Mouse (Mus musculus) forebrain, embryonic 15.5 days (tissue): ENCODE data around the gene Azi2. TPM values are rescaled to one million over a fixed set of nuclear protein-coding genes. Genes with fewer than 3 reads are reported as not detected.

ENCODE experiments used
- ATAC-seq: fragments of 200-750 bp; cut with Nextera tagmentation; replicated peaks from 2 replicates; pipeline ENCODE4 v1.8.0; 2017; ENCODE audit warnings: mild to moderate bottlenecking, moderate TSS enrichment, moderate library complexity
- H3K27ac ChIP-seq: fragments of 300-500 bp; sonication (generic); replicated peaks from 2 replicates; pipeline ENCODE4 v1.5.1; 2015; ENCODE audit warnings: mild to moderate bottlenecking, inconsistent platforms
- H3K27me3 ChIP-seq: fragments of 300-500 bp; sonication (generic); 2 replicates; pipeline ENCODE4 v1.6.1; 2015; ENCODE audit warnings: inconsistent platforms
- H3K36me3 ChIP-seq: fragments of 300-500 bp; sonication (generic); 2 replicates; pipeline ENCODE4 v1.6.1; 2015; ENCODE audit warnings: mild to moderate bottlenecking, inconsistent platforms
- H3K4me1 ChIP-seq: fragments of 300-500 bp; sonication (generic); 2 replicates; pipeline ENCODE4 v1.6.1; 2015; ENCODE audit warnings: inconsistent platforms
- H3K4me2 ChIP-seq: fragments of 300-500 bp; sonication (generic); replicated peaks from 2 replicates; pipeline ENCODE4 v1.6.1; 2015; ENCODE audit warnings: mild to moderate bottlenecking, inconsistent platforms
- H3K4me3 ChIP-seq: fragments of 300-500 bp; sonication (generic); 2 replicates; pipeline ENCODE4 v1.5.1; 2015; ENCODE audit warnings: mild to moderate bottlenecking, inconsistent platforms
- H3K9ac ChIP-seq: fragments of 300-500 bp; sonication (generic); replicated peaks from 2 replicates; pipeline ENCODE4 v1.6.1; 2015; ENCODE audit warnings: mild to moderate bottlenecking, inconsistent platforms
- H3K9me3 ChIP-seq: fragments of 300-500 bp; sonication (generic); 2 replicates; pipeline ENCODE4 v1.6.1; 2016; ENCODE audit warnings: inconsistent platforms
- WGBS: fragments of 180-500 bp; shearing (Covaris S2); methylation state at CpG from one replicate; pipeline ENCODE4 v1.1.7; 2015; ENCODE audit warnings: mixed read lengths; 5-methylcytosine and 5-hydroxymethylcytosine counted together
- polyA plus RNA-seq: library from polyadenylated mRNA; unstranded; fragments of >200 nt; fragmentation: Nextera tagmentation; extraction: Ambion mirVana; gene quantifications from 2 replicates; pipeline ENCODE4 v1.2.1, GENCODE M21; 2015

Azi2 gene
- polyA plus RNA-seq = 82.4 and 87.4 TPM in 2 replicates

DNA sequence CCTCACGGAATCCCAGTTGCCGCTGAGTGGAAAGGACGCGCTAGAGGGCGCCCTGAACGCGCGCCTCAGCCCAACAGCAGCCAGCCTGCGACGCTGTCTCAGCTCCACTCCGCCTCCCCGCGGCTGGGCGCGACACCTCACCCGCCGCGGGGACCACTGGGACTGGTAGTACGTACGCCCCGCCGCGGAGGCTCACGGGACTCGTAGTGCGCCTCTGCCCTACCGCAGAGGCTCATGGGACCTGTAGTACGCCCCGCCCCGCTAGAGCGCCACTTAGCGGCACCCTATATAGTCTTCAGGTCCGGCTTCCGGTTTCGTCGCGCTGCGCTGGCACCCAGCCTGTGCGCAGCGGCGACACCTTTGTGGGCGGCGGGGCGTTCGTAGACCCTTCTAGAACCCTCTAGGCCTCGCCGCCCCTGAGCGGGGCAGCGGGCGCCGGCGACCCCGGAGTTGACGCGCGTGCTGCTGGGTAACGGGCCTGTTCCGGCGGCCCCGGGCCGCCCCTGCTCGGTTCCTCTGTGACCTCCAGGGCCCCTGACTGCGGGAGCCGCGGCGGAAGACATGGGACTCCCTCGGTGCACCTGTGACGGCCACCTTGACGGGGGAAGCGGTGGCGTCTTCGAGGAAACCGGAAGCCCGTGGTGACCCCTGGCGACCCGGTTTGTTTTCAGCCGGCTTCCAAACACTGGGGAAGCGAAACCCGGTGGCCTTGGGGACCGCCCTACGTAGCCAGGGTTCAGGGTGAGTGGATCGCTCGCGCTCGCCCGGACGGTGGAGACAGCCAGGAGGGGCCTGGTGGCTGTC, at the start of gene Azi2:
Gene Azi2 (plus strand): TSS at position 282 of the 804 bp plus-strand sequence.
- H3K27me3 ChIP-seq = no peaks in the 10 kb centered on the region
- WGBS = under 1% methylated on average over 87 of the region's 87 CpGs
- peak within 1 kb of the TSS; percentile 98 for H3K4me3 ChIP-seq
- peak within 1 kb of the TSS; percentile 92 for H3K9ac ChIP-seq
- ATAC-seq = peak; percentile 99
- no peaks in the 10 kb centered on the region for H3K9me3 ChIP-seq
- H3K36me3 ChIP-seq = no peaks in the 10 kb centered on the region
- peaks cover 27% of the 10 kb centered on the region for H3K4me1 ChIP-seq
- H3K4me2 ChIP-seq = peak within 1 kb of the TSS; percentile 76
- H3K27ac ChIP-seq = peak within 1 kb of the TSS; percentile 94

DNA sequence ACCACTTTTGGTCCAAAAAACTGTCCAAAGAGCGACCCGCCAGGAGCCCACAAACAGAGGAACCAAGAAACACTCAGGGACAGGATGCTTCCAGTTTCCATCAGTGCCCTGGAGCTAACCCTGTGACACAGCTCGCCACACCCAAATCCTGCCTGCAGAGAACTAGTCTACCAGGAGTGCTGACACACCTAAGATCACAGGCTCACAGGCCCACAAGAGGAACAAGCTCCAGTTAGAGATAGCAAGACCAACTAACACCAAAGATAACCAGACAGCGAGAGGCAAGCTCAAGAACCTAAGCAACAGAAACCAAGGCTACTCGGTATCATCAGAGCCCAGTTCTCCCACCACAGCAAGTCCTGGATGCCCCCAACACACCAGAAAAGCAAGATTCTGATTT, 43.7 kb upstream of the Azi2 start:
- Histone ChIP-seq H3K4me1 (no peaks in the 10 kb centered on the region), H3K9ac (no peak overlapping the region), H3K4me3 (no peak overlapping the region), H3K4me2 (no peak overlapping the region), H3K9me3 (no peaks in the 10 kb centered on the region), H3K36me3 (no peaks in the 10 kb centered on the region), H3K27ac (no peak overlapping the region), H3K27me3 (no peaks in the 10 kb centered on the region)
- no peak for ATAC-seq
- 96% methylated on average over 5 of the region's 5 CpGs for WGBS

DNA sequence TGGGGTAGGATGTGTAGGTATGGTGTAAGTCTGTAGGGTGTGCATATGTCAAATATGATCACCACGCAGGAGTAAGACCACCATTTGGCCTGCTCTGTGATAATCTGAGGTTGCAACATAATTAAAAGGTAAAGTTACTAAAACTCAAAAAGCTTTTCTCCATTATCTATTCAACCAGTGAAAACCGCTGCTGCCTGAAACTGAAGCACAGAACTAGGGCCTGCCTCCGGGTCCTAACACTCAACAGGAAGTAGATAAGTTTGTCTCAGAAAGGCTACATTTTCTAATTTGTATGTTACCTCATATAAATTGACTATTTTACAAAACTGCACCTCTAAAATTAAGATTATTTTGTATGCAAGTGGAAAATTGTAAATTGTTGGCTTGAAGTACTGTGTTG, 38.8 kb upstream of the Azi2 start:
- Histone ChIP-seq H3K9ac (no peak overlapping the region), H3K27me3 (no peaks in the 10 kb centered on the region), H3K9me3 (no peaks in the 10 kb centered on the region), H3K27ac (no peak overlapping the region), H3K4me1 (no peaks in the 10 kb centered on the region), H3K4me2 (no peak overlapping the region), H3K4me3 (no peak overlapping the region), H3K36me3 (no peaks in the 10 kb centered on the region)
- ATAC-seq = no peak
- WGBS = 93% methylated on average over 3 of the region's 3 CpGs

- 65% methylated on average over 4 of the region's 4 CpGs for WGBS
- Histone ChIP-seq H3K36me3 (no peaks in the 10 kb centered on the region), H3K4me3 (no peak overlapping the region), H3K9me3 (no peaks in the 10 kb centered on the region), H3K27ac (no peak overlapping the region), H3K27me3 (no peaks in the 10 kb centered on the region), H3K4me1 (no peaks in the 10 kb centered on the region), H3K4me2 (no peak overlapping the region), H3K9ac (no peak overlapping the region)
- ATAC-seq = no peak
Observed at GRCm38 (mm10) chr9:118003218-118003886, 36.9 kb upstream of the Azi2 start.

- Histone ChIP-seq H3K27me3 (no peaks in the 10 kb centered on the region), H3K4me1 (no peaks in the 10 kb centered on the region), H3K4me2 (no peak overlapping the region), H3K4me3 (no peak overlapping the region), H3K9ac (no peak overlapping the region), H3K36me3 (no peaks in the 10 kb centered on the region), H3K9me3 (no peaks in the 10 kb centered on the region), H3K27ac (no peak overlapping the region)
- WGBS = 83% methylated on average over 4 of the region's 4 CpGs
- no peak for ATAC-seq
Observed at GRCm38 (mm10) chr9:118003937-118004336, 36.4 kb upstream of the Azi2 start.

DNA sequence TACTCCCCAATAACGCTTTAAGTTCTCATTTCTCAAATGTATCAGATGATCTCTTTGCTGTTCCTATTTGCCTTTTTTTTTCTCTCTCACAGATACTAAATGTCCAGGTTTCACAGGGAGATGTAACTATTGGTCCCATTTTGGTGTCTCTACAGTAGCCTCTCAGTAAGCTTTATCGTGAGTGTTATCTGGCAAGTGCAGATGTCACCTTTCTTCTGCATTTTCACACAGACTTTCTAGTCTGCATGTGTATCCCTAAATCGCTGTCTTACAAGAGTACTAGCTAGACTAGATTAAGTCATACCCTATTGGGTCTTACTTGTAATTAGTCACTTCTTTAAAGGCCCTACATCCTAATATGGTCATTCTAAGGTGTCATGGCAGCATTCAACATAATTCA, 27.4 kb upstream of the Azi2 start:
- no peak for ATAC-seq
- WGBS = 94% methylated on average over 3 of the region's 3 CpGs
- no peaks in the 10 kb centered on the region for H3K4me1 ChIP-seq

DNA sequence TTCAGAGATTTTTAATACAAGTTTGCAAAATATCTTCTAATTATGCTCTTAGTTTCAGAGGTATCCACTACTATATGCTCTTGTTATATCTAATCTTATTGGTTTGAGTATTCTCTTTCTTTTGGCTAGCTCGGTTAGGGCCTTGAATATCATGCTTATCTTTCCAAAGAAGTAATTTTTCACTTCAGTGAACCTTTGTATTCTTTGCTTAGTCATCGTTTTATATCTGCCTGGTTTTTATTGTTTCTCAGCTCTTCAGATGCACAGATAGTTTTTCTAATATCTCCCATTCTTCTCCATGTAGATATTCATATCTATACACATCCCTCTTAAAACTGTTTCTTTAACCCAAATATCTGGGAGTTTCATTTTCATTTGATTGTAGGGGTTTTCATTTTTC, 15.3 kb upstream of the Azi2 start:
- H3K4me1 ChIP-seq = no peaks in the 10 kb centered on the region
- ATAC-seq = no peak
- no peak overlapping the region for H3K27ac ChIP-seq
- H3K9ac ChIP-seq = no peak overlapping the region
- no peaks in the 10 kb centered on the region for H3K27me3 ChIP-seq
- WGBS = 58% methylated on average over 2 of the region's 2 CpGs
- no peaks in the 10 kb centered on the region for H3K9me3 ChIP-seq
- no peak overlapping the region for H3K4me3 ChIP-seq
- no peak overlapping the region for H3K4me2 ChIP-seq
- no peaks in the 10 kb centered on the region for H3K36me3 ChIP-seq

More for the DNA sequence above, 27.4 kb upstream of the Azi2 start:
- Histone ChIP-seq H3K27ac (no peak overlapping the region), H3K4me3 (no peak overlapping the region), H3K4me2 (no peak overlapping the region), H3K27me3 (no peaks in the 10 kb centered on the region), H3K36me3 (no peaks in the 10 kb centered on the region), H3K9ac (no peak overlapping the region), H3K9me3 (no peaks in the 10 kb centered on the region)

DNA sequence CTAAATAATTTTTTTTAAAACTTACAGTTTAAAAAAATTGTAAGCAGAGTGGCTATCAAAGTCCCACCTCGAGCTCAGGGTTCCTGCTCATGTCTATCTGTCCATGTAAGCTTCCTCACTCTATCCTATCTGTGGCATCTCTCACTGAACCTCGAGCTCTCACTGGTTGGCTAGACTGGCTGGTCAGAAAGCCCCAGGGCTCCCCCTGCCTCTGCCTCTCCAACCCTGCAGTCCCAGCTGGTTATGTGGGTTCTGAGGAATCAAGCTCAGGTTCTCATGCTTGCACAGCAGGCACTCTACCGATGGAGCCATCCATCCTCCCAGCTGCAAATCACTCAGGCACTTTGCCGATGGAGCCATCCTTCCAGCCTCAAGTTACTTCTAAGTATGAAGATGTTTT, 10.8 kb upstream of the Azi2 start:
- no peaks in the 10 kb centered on the region for H3K27me3 ChIP-seq
- H3K9me3 ChIP-seq = no peaks in the 10 kb centered on the region
- no peak for ATAC-seq
- H3K9ac ChIP-seq = no peak overlapping the region
- H3K4me2 ChIP-seq = no peak overlapping the region
- no peak overlapping the region for H3K27ac ChIP-seq
- no peaks in the 10 kb centered on the region for H3K4me1 ChIP-seq
- H3K4me3 ChIP-seq = no peak overlapping the region
- WGBS = 56% methylated on average over 4 of the region's 4 CpGs
- no peaks in the 10 kb centered on the region for H3K36me3 ChIP-seq

- Histone ChIP-seq H3K27me3 (no peaks in the 10 kb centered on the region), H3K9me3 (no peaks in the 10 kb centered on the region), H3K36me3 (no peaks in the 10 kb centered on the region), H3K4me1 (no peaks in the 10 kb centered on the region), H3K9ac (no peak overlapping the region), H3K4me2 (no peak overlapping the region), H3K27ac (no peak overlapping the region), H3K4me3 (no peak overlapping the region)
- WGBS = 81% methylated on average over 1 of the region's 1 CpGs
- no peak for ATAC-seq
Observed at GRCm38 (mm10) chr9:118030252-118030651, 10.0 kb upstream of the Azi2 start.

- ATAC-seq = no peak
- H3K4me3 ChIP-seq = no peak overlapping the region
Observed at GRCm38 (mm10) chr9:118031694-118032093, 8.6 kb upstream of the Azi2 start.

DNA sequence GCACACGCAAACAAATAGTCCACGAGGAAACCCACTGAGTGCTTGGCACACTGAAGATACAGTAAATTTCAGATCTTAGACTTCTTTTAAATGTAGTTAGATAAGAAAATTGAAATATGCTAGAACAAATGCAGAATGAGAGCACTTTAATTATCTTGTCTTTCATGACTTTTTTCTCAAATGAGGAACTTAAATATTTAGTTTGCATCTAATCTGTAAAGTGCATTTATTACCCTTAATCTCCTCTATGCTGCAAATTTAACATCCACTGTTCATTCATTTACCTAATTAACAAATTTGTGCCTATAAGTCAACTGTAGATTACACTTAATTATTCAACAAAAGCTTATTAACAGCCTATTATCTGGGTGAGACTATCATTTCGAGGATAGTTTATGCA, 5.3 kb upstream of the Azi2 start:
- H3K9ac ChIP-seq = no peak overlapping the region
- no peaks in the 10 kb centered on the region for H3K4me1 ChIP-seq
- 79% methylated on average over 3 of the region's 3 CpGs for whole genome bisulfite sequencing
- no peaks in the 10 kb centered on the region for H3K27me3 ChIP-seq
- H3K4me3 ChIP-seq = no peak overlapping the region
- H3K27ac ChIP-seq = no peak overlapping the region
- no peak for ATAC-seq
- no peak overlapping the region for H3K4me2 ChIP-seq
- no peaks in the 10 kb centered on the region for H3K36me3 ChIP-seq
- H3K9me3 ChIP-seq = no peaks in the 10 kb centered on the region

More at GRCm38 (mm10) chr9:118031694-118032093, 8.6 kb upstream of the Azi2 start:
- H3K9me3 ChIP-seq = no peaks in the 10 kb centered on the region
- 63% methylated on average over 2 of the region's 2 CpGs for WGBS
- H3K27ac ChIP-seq = no peak overlapping the region
- H3K36me3 ChIP-seq = no peaks in the 10 kb centered on the region
- no peak overlapping the region for H3K4me2 ChIP-seq
- no peaks in the 10 kb centered on the region for H3K27me3 ChIP-seq
- H3K4me1 ChIP-seq = no peaks in the 10 kb centered on the region
- H3K9ac ChIP-seq = no peak overlapping the region

GRCm38 (mm10) chr9:118041022-118041400, 712 bp downstream of the Azi2 start:
- Histone ChIP-seq H3K9me3 (no peaks in the 10 kb centered on the region), H3K36me3 (no peaks in the 10 kb centered on the region), H3K4me1 (peaks cover 27% of the 10 kb centered on the region), H3K4me2 (peak overlapping the region; percentile 76), H3K27ac (peak overlapping the region; percentile 94), H3K4me3 (peak overlapping the region; percentile 98), H3K9ac (peak overlapping the region; percentile 92), H3K27me3 (no peaks in the 10 kb centered on the region)
- no peak for ATAC-seq
- WGBS = 1% methylated on average over 21 of the region's 21 CpGs
